Mouse (Mus musculus): Measurements from ENCODE around the gene Poldip3. TPM values are rescaled to one million over a fixed set of nuclear protein-coding genes. Genes with fewer than 3 reads are reported as not detected.

The Poldip3 gene
- total RNA-seq, 2 experiments from 2014 or later, result 84.2 to 88.4 TPM

DNA sequence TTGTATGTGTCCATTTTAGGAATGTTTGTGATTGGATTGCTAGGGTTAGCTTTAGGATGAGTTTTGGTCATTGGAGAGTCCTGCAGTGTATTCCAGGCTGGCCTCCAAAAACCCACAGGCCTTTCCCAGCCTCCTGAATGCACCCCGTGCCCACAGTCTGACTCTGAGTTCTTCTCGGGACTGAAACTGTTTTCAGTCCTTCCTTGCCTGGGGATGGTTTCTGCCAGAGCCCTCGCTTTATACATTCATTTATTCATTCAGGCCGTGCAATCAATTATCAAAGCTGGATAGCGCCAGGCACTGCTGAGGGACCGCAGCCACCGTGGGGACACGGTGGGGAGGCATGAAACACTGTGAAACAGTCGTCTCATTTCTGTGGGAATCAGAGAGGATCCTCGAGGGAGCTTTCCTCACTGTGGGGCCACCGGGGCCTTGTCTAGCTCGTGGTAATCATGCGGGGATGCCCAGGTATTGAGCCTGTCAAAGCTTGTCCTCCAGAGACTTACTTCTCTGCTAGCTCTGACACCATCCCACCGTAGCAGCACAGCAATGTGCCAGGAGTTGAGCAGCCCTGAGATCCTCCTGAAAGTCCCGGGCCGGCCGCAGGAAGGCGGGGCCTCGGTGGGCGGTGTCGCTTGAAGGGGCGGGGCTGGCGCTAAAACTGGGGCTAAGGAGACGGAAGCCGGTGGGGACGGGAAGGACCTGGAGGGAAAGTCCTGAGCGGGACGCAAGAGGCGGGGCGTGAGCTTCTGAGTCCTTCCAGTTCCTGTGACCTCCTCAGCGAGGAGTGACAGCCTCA, 49.5 kb downstream of the Poldip3 start:
- DNase-seq (ENCODE audit: low spot score in 2 of 2), result peak in 1 of 2 experiments; percentile 60
- intact Hi-C loops (cut with DNase I), result no loop called here

- intact Hi-C loops (cut with DNase I), result no loop called here
- no peak for DNase-seq (ENCODE audit: low spot score in 2 of 2)
Measured at GRCm38 (mm10) chr15:83095950-83096349, 53.2 kb downstream of the Poldip3 start.

GRCm38 (mm10) chr15:83093687-83094086, 55.5 kb downstream of the Poldip3 start:
- no peak for DNase-seq (ENCODE audit: low spot score in 2 of 2)
- intact Hi-C loops (cut with DNase I), result no loop called here

DNA sequence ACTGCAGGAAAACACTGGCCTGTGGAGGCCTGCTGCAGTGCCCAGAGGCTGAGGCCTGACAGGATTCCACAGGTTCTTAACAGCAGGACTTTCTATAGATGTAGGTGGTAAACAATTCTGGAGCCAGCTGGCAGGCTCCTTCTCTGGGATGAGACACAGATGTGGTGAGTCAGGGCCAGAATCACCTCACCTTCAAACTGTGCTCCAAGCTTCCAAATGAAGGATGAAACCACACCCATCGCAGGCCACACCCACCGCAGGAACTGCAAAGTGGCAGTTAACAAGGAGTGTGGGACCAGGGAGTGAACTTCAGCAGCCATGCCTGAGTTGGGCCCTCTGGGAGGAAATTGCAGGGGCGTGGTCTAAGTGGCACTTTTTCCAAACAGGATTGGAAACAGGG, 58.3 kb downstream of the Poldip3 start:
- intact Hi-C loops (cut with DNase I), result no loop called here
- no peak for DNase-seq (ENCODE audit: low spot score in 2 of 2)

- intact Hi-C loops (cut with DNase I), result no loop called here
- no peak for DNase-seq (ENCODE audit: low spot score in 2 of 2)
Measured at GRCm38 (mm10) chr15:83089429-83089605, 59.9 kb downstream of the Poldip3 start, which contains the start of gene Serhl. Gene Serhl, plus strand, starts transcription at chr15:83089506.

GRCm38 (mm10) chr15:83088495-83089428, 60.4 kb downstream of the Poldip3 start:
- DNase-seq (ENCODE audit: low spot score in 2 of 2), result no peak
- intact Hi-C loops (cut with DNase I), result no loop called here

DNA sequence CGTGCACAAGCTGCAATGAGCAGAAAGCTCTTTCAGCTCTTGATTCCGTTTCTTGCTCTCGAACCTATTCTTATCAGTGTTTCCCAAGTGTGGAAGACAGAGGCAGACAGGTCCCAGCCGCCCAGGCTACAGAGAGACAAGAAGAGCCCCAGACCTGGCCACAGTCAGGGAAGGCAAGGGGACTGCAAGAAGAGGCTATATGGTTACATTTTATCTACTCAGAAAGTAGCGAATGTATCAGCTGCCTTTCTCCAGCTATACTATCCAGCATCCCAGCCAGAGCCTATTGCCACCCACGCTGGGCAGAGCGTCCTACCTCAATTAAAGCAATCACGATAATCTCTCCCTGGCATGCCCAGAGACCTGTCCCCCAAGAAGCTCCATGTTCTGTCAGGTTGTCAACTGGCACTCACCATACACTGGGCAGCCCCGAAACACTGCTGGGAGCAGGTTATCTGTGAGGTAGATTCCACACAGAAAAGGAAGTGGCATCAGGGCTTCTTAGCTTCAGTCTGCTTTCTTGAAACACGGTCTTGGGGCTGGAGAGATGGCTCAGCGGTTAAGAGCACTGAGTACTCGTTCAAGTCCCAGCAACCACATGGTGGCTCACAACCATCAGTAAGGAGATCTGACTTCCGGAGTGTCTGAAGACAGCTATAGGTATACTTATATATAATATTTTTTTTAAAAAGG, 62.4 kb downstream of the Poldip3 start:
- no peak for DNase-seq (ENCODE audit: low spot score in 2 of 2)
- intact Hi-C loops (cut with DNase I), result no loop called here

GRCm38 (mm10) chr15:83085901-83086300, 63.3 kb downstream of the Poldip3 start:
- peak; percentile 33 to 54 for DNase-seq (ENCODE audit: low spot score in 2 of 2)
- intact Hi-C loops (cut with DNase I), result no loop called here

DNA sequence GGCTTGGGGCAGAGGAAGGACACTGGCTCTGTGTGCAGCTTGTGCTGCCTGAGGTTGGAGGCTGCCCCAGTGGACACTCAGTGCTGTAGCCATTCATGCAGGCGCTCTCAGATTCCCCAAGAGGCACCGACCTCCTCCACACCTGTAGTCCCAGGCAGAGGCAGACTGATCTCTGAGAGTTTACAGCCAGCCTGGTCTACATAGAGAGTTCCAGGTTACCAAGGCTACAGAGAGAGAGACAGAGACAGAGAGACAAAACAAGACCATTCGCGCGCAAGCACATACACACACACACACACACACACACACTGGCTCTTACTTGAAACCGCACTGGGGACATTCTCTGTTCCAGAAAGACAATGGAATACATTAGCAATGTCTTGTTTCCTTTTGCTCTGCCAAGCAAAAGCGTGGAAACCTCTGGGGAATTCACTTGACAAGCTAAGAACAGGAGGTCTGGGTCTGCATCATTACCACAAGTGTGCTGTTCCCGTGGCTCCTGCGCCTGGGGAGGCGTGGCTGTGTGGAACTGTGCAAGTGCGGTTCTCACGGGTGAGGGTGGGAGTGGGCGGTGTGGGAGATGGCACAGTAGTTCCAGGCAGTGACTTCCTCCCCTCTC, 65.1 kb downstream of the Poldip3 start:
- intact Hi-C loops (cut with DNase I), result no loop called here
- peak; percentile 38 to 82 for DNase-seq (ENCODE audit: low spot score in 2 of 2)

- intact Hi-C loops (cut with DNase I), result no loop called here
- DNase-seq (ENCODE audit: low spot score in 2 of 2), result peak; percentile 46 to 57
Measured at GRCm38 (mm10) chr15:83083530-83083929, 65.7 kb downstream of the Poldip3 start.

Other genes with a start within 250 kb of the Poldip3 start
- gene Tcf20, start 161.5 kb downstream of the Poldip3 start, total RNA-seq (2021), result 100 to 1,000 TPM; 127 to 151 TPM
- gene Nfam1, start 116.1 kb downstream of the Poldip3 start, total RNA-seq (2021), result 1 to 10 TPM; 2.2 to 2.9 TPM
- gene Serhl, start 59.9 kb downstream of the Poldip3 start, total RNA-seq (2021), result 1 to 10 TPM; 8.9 to 9.9 TPM
- gene Rrp7a, start 26.6 kb downstream of the Poldip3 start, total RNA-seq (2021), result 100 to 1,000 TPM; 131 to 151 TPM
- gene Cyb5r3, start 23.2 kb upstream of the Poldip3 start, total RNA-seq (2021), result 10 to 100 TPM; 67.9 to 69.6 TPM
- gene A4galt, start 102.4 kb upstream of the Poldip3 start, total RNA-seq (2021), result 1 to 10 TPM; 2.4 to 3.5 TPM
- 10 to 100 TPM; 19.9 to 21.3 TPM for gene Arfgap3, start 200.9 kb upstream of the Poldip3 start, total RNA-seq (2021)